Mouse (Mus musculus): ENCODE measurements at regions not wholly inside any gene's neighbourhood (a gene's known extent, or its start where the extent isn't known, plus 50 kb on each side); places are given as distances from the start of the nearest gene placed in this dataset.

DNA sequence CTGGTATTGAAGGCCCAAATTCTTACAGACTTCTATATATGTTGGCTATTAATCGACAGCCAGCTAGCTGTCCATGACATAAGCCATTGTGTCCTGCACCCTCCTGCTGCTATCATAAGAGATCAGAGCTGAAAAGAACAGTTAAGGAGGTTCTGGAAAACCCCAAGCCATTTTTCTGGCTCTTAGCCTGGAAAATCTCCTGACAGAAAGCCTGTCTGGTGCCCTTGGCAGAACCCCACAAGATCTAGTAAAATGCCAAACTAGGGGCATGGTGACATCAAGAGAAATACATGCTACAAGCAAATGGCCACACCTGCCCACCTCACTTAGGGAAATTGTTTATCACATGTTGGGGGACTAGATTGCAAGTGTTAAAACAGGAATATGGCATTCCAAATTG lies 91.6 kb upstream of the Vgll2 start:
- no peak for TF ChIP-seq CTCF (IDR thresholded peaks at IDR 0.05)
- H3K27ac ChIP-seq: peak overlapping the region; percentile 91
- DNase-seq: peak; percentile 58
- intact Hi-C loops (cut with DNase I): loop anchor here (2.0 to 5.0 kb wide), 2 partner anchors 14 to 157 kb away; no protein-coding TSS in a partner anchor
- no peak overlapping the region for H3K4me3 ChIP-seq

GRCm38 (mm10) chr10:51935482-51935881 lies 86.8 kb upstream of the Vgll2 start:
- H3K27ac ChIP-seq: no peak overlapping the region
- H3K4me3 ChIP-seq: no peak overlapping the region
- intact Hi-C loops (cut with DNase I): no loop called here
- no peak for DNase-seq
- TF ChIP-seq CTCF (IDR thresholded peaks at IDR 0.05): no peak

DNA sequence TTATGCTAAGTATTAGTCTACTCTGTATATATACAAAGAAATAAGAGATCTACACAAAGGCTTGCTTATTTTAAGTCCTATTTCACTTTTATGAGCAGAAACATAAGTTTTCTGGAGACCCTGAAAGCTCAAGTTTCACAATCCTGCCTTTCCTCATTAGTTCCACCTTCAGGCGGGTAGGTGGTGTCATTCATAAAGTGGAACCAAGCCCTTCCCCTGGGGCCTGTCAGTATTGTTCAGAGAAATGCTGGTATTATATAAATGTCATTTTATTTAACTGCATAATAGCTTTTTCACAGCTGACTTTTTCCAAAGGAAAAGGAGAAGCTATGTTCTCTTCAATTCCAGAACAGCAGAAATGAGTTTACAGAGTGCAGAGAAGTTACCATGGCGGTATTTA lies 81.1 kb upstream of the Vgll2 start:
- intact Hi-C loops (cut with DNase I): no loop called here
- no peak overlapping the region for H3K4me3 ChIP-seq

DNA sequence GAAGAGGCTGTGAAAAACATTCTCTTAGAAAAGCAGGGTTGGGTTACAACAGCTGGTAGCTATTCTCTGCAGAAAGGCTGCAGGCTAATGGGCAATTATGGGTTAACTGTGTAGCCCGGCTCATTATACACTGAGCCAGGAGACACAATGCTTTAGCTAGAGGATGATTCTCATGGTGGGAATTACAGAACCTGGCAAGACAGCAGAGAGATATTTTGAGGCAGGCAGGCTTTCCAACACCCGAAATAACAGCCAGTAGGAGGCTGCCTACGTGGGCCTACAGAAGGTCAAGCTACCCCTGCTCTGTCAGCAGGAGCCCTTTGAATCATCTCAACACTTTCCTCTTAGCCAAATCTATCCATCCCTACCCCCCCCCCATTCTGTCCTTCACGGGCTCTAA lies 76.6 kb upstream of the Vgll2 start:
- peak; percentile 73 for DNase-seq

More for the DNA sequence above, 81.1 kb upstream of the Vgll2 start:
- DNase-seq: no peak
- no peak overlapping the region for H3K27ac ChIP-seq
- TF ChIP-seq CTCF (IDR thresholded peaks at IDR 0.05): no peak

DNA sequence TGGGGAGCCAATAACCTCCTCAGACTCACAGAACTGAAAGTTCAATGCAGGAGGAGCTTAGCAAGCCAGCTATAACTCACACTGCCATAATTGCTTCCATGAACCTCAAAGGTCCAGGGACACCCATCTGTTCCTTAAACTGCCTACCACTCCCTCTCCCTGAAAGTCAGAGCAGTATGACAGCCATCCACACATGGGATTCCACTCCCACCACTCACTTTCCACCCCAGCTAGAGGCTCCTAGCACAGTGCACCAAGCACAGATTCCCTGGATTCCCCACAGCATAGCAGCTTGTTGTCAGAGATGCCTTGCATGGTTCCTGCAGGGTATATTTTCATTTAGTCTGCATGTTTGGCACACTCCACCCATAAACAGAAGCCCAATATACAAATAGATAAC lies 76.1 kb upstream of the Vgll2 start:
- peak overlapping the region; percentile 85 for H3K27ac ChIP-seq
- no peak for TF ChIP-seq CTCF (IDR thresholded peaks at IDR 0.05)
- H3K4me3 ChIP-seq: no peak overlapping the region
- intact Hi-C loops (cut with DNase I): loop anchor here (5.0 kb wide), 1 partner anchor 76 kb away; the partner anchor contains the start of gene Vgll2
- DNase-seq: no peak

More for the DNA sequence above, 76.6 kb upstream of the Vgll2 start:
- Histone ChIP-seq H3K27ac (peak overlapping the region; percentile 85), H3K4me3 (no peak overlapping the region)
- peak; percentile 22; the same call in 1 of the 2 replicates for TF ChIP-seq CTCF (IDR thresholded peaks at IDR 0.05)
- intact Hi-C loops (cut with DNase I): loop anchor here (2.0 to 5.0 kb wide), 2 partner anchors 15 to 77 kb away; partner anchors contain the start of gene Vgll2

- peak overlapping the region; percentile 85 for H3K27ac ChIP-seq
- no peak overlapping the region for H3K4me3 ChIP-seq
- TF ChIP-seq CTCF (IDR thresholded peaks at IDR 0.05): no peak
- intact Hi-C loops (cut with DNase I): loop anchor here (5.0 kb wide), 1 partner anchor 75 kb away; the partner anchor contains the start of gene Vgll2
- DNase-seq: no peak
Observed at GRCm38 (mm10) chr10:51946881-51947280, 75.4 kb upstream of the Vgll2 start.

- no peak for DNase-seq
- Histone ChIP-seq H3K4me3 (no peak overlapping the region), H3K27ac (no peak overlapping the region)
- intact Hi-C loops (cut with DNase I): loop anchor here (1.0 kb wide), 1 partner anchor 21 kb away; no protein-coding TSS in a partner anchor
- no peak for TF ChIP-seq CTCF (IDR thresholded peaks at IDR 0.05)
Observed at GRCm38 (mm10) chr10:51950016-51950415, 72.3 kb upstream of the Vgll2 start.

DNA sequence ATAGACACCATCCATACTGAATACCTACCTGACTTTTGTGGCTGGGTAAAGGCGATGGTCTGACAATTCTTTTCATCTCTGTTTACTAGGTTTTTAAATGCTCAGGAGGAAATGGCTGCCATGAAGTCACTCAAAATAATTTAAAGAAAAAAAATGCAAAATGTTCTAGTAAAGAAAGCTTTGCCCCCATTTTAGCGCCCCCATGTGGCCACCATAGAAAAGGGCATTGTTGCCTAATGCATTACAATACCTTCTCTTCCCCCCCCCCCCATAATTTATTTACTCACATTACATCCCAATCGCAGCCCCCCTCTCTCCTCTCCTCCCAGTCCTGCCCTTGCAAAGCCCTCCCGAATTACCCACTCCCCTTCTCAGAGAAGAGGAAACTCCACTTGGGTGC lies 70.3 kb upstream of the Vgll2 start:
- no peak for DNase-seq

GRCm38 (mm10) chr10:51956493-51956892 lies 65.8 kb upstream of the Vgll2 start:
- TF ChIP-seq CTCF (IDR thresholded peaks at IDR 0.05): no peak
- H3K27ac ChIP-seq: no peak overlapping the region
- DNase-seq: no peak
- intact Hi-C loops (cut with DNase I): no loop called here
- no peak overlapping the region for H3K4me3 ChIP-seq

More for the DNA sequence above, 70.3 kb upstream of the Vgll2 start:
- TF ChIP-seq CTCF (IDR thresholded peaks at IDR 0.05): peak; percentile 36
- Histone ChIP-seq H3K27ac (no peak overlapping the region), H3K4me3 (no peak overlapping the region)
- intact Hi-C loops (cut with DNase I): no loop called here

DNA sequence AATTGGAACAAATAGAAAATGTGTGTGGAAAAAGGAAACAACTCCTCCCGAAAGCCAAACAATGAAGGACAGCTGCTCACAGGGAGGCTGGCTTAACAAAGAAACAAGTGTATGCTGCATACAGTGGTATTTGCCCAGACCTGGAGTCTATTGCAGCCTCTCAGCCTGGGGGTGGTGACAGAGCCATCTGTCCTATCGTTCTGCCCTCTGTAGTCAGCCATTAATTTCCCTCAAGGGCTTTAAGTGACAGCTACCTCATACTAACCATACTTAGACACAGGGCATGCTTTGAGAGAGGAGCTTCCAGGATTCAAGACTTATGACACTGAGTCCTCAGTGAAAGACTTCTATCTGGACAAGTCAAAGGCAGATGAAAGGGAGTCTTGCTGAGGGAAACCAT lies 60.8 kb upstream of the Vgll2 start:
- Histone ChIP-seq H3K4me3 (no peak overlapping the region), H3K27ac (no peak overlapping the region; the same call in 1 of the 2 replicates)
- DNase-seq: no peak
- intact Hi-C loops (cut with DNase I): no loop called here
- TF ChIP-seq CTCF (IDR thresholded peaks at IDR 0.05): no peak

DNA sequence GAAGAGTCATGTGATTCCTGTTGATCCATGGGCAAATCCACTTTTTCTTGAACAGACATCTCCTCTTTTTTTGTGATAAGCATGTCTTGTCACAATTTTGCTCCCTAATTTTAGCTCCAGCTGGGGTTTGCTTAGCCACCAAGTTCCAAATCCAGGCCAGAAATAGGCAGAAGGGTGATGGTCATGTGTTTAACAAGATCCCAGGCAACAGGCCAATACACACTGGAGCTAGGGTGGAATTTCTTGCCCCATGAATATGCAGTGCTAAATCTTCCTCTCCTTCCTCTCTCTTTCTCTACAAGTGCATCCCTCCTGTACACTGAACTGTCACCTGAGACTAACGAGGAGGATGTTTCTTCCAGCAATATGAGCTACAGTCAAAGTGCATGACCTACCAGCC lies 58.6 kb upstream of the Vgll2 start:
- no peak for TF ChIP-seq CTCF (IDR thresholded peaks at IDR 0.05)
- intact Hi-C loops (cut with DNase I): no loop called here
- Histone ChIP-seq H3K27ac (peak overlapping the region; percentile 16; the same call in 1 of the 2 replicates), H3K4me3 (no peak overlapping the region)
- peak; percentile 60 for DNase-seq

- intact Hi-C loops (cut with DNase I): no loop called here
- peak; percentile 38 for DNase-seq
- TF ChIP-seq CTCF (IDR thresholded peaks at IDR 0.05): no peak
- H3K4me3 ChIP-seq: no peak overlapping the region
- no peak overlapping the region for H3K27ac ChIP-seq
Observed at GRCm38 (mm10) chr10:51970113-51970512, 52.2 kb upstream of the Vgll2 start.
